Mouse (Mus musculus) liver, embryonic 13.5 days (tissue): ENCODE data around the gene Defb21. TPM values are rescaled to one million over a fixed set of nuclear protein-coding genes. Genes with fewer than 3 reads are reported as not detected.

Experiments used
- ATAC-seq: fragments of 200-750 bp; cut with Nextera tagmentation; 2 replicates; pipeline ENCODE4 v1.8.0; 2017; ENCODE audit warnings: low read depth, mild to moderate bottlenecking, moderate number of reproducible peaks, moderate library complexity
- DNase-seq: peaks from one replicate; pipeline ENCODE4 v3.0.0; 2022
- H3K27ac ChIP-seq: fragments of 300-500 bp; sonication (generic); 2 replicates; pipeline ENCODE4 v1.5.1; 2015; ENCODE audit warnings: moderate library complexity, mild to moderate bottlenecking, inconsistent platforms
- H3K27me3 ChIP-seq: fragments of 300-500 bp; sonication (generic); 2 replicates; pipeline ENCODE4 v1.6.1; 2015; ENCODE audit warnings: mild to moderate bottlenecking, inconsistent platforms
- H3K36me3 ChIP-seq: fragments of 300-500 bp; sonication (generic); 2 replicates; pipeline ENCODE4 v1.6.1; 2015; ENCODE audit warnings: mild to moderate bottlenecking, inconsistent platforms
- H3K4me1 ChIP-seq: fragments of 300-500 bp; sonication (generic); replicated peaks from 2 replicates; pipeline ENCODE4 v1.6.1; 2015; ENCODE audit warnings: inconsistent platforms
- H3K4me2 ChIP-seq: fragments of 300-500 bp; sonication (generic); 2 replicates; pipeline ENCODE4 v1.6.1; 2015; ENCODE audit warnings: inconsistent platforms, mild to moderate bottlenecking, moderate library complexity
- H3K4me3 ChIP-seq: fragments of 300-500 bp; sonication (generic); replicated peaks from 2 replicates; pipeline ENCODE4 v1.5.1; 2015; ENCODE audit warnings: mild to moderate bottlenecking, inconsistent platforms
- H3K9ac ChIP-seq: fragments of 300-500 bp; sonication (generic); 2 replicates; pipeline ENCODE4 v1.6.1; 2015; ENCODE audit warnings: mild to moderate bottlenecking, inconsistent platforms
- H3K9me3 ChIP-seq: fragments of 300-500 bp; sonication (generic); replicated peaks from 2 replicates; pipeline ENCODE4 v1.6.1; 2016; ENCODE audit warnings: inconsistent platforms
- WGBS: fragments of 180-500 bp; shearing (Covaris S2); methylation state at CpG from one replicate; pipeline ENCODE4 v1.1.7; 2015; ENCODE audit not compliant: insufficient replicate concordance; 5-methylcytosine and 5-hydroxymethylcytosine counted together
- polyA plus RNA-seq: library from polyadenylated mRNA; unstranded; fragments of >200 nt; fragmentation: Nextera tagmentation; extraction: Ambion mirVana; gene quantifications from 2 replicates; pipeline ENCODE4 v1.2.1, GENCODE M21; 2015

The Defb21 gene
- polyA plus RNA-seq, 1 experiment from 2014 or later: not detected

DNA sequence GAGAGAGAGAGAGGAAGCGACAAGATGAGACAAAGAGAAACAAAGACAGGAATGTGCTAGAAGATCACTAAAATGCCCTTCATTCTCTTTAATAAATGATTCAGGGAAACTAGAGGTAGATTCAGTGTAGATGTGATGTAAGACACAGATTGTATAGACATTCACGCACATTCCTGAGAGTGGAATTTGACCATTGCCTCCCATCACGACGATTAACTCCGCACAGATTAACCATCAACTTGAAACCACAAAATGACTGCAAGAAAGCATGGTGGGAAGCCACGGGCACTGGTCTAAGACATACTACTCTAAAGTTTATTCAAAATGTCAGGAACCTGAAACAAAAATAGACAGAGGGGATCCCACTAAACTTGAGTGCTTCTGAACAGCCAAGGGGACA is 2.2 kb upstream of the Defb21 start:
- DNase-seq (no peak), ATAC-seq (no peak)
- H3K27me3 ChIP-seq: no peaks in the 10 kb centered on the region
- H3K36me3 ChIP-seq: no peaks in the 10 kb centered on the region
- no peaks in the 10 kb centered on the region for H3K9me3 ChIP-seq
- no peaks in the 10 kb centered on the region for H3K4me1 ChIP-seq
- H3K9ac ChIP-seq: no peak overlapping the region
- no peak overlapping the region for H3K27ac ChIP-seq
- 45% methylated on average over 6 of the region's 6 CpGs for WGBS
- no peak overlapping the region for H3K4me3 ChIP-seq
- no peak overlapping the region for H3K4me2 ChIP-seq

DNA sequence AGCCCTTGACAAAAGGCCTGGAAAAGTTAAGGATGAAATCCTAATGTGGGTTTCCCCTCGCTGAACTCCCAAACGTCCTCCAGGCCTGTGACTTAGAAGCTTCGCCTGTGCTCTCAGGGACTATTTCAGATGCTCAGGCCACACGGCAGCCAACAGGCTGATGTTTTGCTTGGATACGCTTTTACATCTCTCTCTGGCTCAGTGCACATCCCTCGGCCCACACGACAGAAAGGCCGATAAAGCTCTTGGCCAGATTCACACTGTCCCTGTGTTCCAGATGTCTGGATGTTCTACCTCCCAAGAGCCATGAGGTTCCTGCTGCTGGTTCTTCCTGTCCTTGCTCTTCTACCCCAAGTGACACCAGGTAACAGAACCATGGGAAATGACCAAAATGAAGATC is 940 bp downstream of the Defb21 start:
- Histone ChIP-seq H3K9me3 (no peaks in the 10 kb centered on the region), H3K27ac (no peak overlapping the region), H3K9ac (no peak overlapping the region), H3K4me2 (no peak overlapping the region), H3K4me3 (no peak overlapping the region), H3K27me3 (no peaks in the 10 kb centered on the region), H3K4me1 (no peaks in the 10 kb centered on the region), H3K36me3 (no peaks in the 10 kb centered on the region)
- no peak for ATAC-seq
- no peak for DNase-seq
- WGBS: 68% methylated on average over 8 of the region's 8 CpGs

DNA sequence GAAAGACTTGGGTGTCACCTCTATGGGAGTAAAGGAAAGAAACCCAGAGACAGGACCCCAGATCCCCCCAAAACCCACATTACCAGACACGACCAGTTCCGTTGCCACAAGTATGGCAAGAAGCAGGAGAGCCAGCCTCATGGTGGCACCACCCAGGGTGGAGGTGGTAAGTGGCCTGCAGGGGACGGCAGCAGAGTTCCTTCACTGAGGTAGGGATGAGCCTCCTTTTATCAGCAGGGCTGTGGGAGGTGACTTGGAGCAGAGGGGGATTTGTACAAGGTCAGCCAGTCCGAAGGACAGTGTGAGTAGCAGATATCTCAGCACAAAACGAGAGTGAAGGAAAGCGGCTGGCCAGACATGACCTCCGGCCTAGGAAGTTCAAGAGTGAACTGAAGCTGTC is 7.6 kb downstream of the Defb21 start, which contains the start of gene Defb19:
Gene Defb19 (minus strand): TSS at position 206 of the 400 bp plus-strand sequence.
- Histone ChIP-seq H3K36me3 (no peaks in the 10 kb centered on the region), H3K27me3 (no peaks in the 10 kb centered on the region), H3K4me3 (no peak within 1 kb of the TSS), H3K9me3 (no peaks in the 10 kb centered on the region), H3K9ac (no peak within 1 kb of the TSS), H3K4me2 (no peak within 1 kb of the TSS), H3K4me1 (no peaks in the 10 kb centered on the region), H3K27ac (no peak within 1 kb of the TSS)
- no peak for ATAC-seq
- WGBS: 55% methylated on average over 7 of the region's 7 CpGs
- DNase-seq: no peak

DNA sequence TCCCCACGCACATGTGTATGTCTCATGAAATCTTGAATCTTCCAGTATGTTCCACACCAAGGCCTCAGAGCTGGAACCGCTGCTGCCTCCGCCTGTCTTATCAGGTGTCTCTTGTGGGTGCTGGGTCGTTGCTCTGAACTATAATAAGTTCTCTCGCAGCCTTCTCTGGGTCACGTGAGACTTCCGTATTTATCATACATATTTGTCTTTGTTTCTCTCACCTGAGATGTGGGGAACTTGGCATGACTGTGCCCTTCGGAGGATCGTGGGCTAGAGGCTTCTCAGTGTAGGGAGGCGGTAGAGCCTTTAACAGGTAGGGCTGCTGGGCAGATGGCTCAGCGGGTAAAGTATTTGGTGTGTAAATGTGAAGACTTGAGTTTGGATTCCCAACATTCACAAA is 8.1 kb downstream of the Defb21 start:
- Histone ChIP-seq H3K4me2 (no peak overlapping the region), H3K36me3 (no peaks in the 10 kb centered on the region), H3K9me3 (no peaks in the 10 kb centered on the region), H3K27ac (no peak overlapping the region), H3K4me1 (no peaks in the 10 kb centered on the region), H3K9ac (no peak overlapping the region), H3K27me3 (no peaks in the 10 kb centered on the region), H3K4me3 (no peak overlapping the region)
- no peak for ATAC-seq
- WGBS: 59% methylated on average over 11 of the region's 11 CpGs
- DNase-seq: no peak

DNA sequence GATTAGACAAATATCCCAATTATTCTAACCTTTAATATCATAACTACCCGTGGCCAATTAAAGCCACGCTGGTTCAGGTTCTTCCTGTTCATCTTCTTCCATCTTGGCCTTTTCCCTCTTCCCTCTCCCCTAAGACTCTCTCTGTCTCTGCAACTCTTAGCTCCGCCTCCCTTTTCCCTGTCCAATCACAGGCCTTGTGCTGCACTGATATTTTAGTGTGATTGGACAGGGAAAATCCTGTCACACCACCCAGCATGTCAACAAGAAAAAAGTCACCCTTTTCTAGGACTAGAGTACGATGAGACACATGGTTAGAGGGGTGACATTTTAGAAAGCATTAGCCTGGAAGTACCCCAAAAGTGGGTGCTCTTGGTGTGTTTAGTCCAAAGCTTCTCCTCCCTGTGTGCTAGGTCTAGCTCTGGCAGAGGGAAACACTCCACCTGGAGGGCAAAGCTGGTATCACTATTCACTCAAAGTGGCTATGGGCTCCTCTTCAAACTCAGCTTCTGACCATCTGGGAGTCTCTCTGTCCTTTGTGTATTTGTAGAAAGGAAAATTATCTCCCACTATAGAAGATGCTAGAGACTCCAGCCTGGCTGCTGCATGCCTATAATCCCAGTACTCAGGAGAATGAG is 14.5 kb downstream of the Defb21 start:
- no peak for ATAC-seq
- no peaks in the 10 kb centered on the region for H3K36me3 ChIP-seq
- H3K4me1 ChIP-seq: no peaks in the 10 kb centered on the region
- no peak overlapping the region for H3K4me2 ChIP-seq
- WGBS: 55% methylated on average over 4 of the region's 4 CpGs
- H3K4me3 ChIP-seq: no peak overlapping the region
- H3K9me3 ChIP-seq: no peaks in the 10 kb centered on the region
- H3K27me3 ChIP-seq: no peaks in the 10 kb centered on the region
- no peak for DNase-seq
- no peak overlapping the region for H3K9ac ChIP-seq
- no peak overlapping the region for H3K27ac ChIP-seq

DNA sequence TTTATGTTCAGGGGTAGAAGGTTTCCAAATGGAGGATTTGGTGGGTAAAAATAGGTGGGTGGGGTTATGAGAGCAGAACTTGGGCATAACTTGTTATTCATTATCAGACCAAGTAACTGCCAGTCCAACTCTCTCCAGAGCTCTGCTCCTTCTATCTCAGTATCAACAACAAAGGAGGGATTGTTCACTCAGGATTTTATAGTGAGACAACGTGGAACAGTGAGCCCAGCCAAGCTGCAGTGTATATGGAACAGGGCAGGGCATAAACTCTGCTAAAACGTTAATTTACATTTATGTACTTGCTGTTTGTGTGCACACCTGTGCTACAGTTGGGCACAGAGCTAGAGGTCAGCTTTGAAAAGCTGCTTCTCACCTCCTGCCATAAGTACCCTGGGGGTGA is 15.9 kb downstream of the Defb21 start:
- Histone ChIP-seq H3K9ac (no peak overlapping the region), H3K36me3 (no peaks in the 10 kb centered on the region), H3K4me2 (no peak overlapping the region), H3K27me3 (no peaks in the 10 kb centered on the region), H3K27ac (no peak overlapping the region), H3K4me3 (no peak overlapping the region), H3K4me1 (no peaks in the 10 kb centered on the region), H3K9me3 (no peaks in the 10 kb centered on the region)
- WGBS: 35% methylated on average over 2 of the region's 2 CpGs
- ATAC-seq (no peak), DNase-seq (no peak)

DNA sequence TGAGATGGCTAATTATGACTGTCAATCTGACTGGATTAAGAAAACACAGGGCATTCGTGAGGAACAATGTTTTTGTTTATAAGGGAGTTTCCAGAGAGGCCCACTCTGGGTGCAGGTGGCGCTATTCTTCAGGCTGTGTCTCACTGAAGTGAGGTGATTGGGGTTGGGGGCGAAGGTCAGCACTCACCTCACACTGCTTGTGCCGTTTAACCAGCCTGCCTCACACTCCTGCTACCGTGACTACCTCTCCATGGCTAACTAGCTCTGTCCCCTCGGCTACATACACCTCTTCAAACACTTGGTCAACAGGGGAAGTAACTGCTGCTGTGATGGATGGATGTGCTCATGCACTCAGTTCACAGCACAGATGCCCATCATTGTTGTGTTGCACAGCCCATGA is 16.5 kb downstream of the Defb21 start:
- Histone ChIP-seq H3K4me3 (no peak overlapping the region), H3K9ac (no peak overlapping the region), H3K4me1 (no peaks in the 10 kb centered on the region), H3K27me3 (no peaks in the 10 kb centered on the region), H3K9me3 (no peaks in the 10 kb centered on the region), H3K4me2 (no peak overlapping the region), H3K36me3 (no peaks in the 10 kb centered on the region), H3K27ac (no peak overlapping the region)
- 53% methylated on average over 6 of the region's 6 CpGs for WGBS
- no peak for ATAC-seq
- DNase-seq: no peak

DNA sequence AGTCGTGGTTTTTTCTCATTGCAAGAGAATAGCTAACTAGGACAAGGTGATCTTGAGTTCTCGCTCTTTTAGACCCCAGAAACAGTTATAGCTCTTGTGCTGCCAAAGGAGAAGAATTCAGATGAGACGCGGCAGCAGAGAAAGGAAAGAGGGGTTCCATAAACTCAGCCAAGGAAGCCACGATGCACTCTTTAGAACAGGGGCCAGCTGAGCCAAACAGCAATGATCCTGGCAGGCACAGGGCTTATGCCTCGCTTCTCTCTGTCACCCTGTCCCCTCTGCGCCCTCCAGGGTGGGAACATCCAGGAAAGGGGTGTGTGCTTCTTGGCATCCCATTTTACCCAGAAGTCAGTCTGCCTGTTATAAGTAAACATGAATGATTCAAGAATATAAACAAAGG is 26.8 kb downstream of the Defb21 start, which contains the start of gene Defb45:
Gene Defb45 (minus strand): TSS at position 101 of the 400 bp plus-strand sequence.
- no peak for ATAC-seq
- no peak for DNase-seq
- 48% methylated on average over 7 of the region's 7 CpGs for WGBS
- Histone ChIP-seq H3K4me1 (no peaks in the 10 kb centered on the region), H3K36me3 (no peaks in the 10 kb centered on the region), H3K9ac (no peak within 1 kb of the TSS), H3K4me2 (no peak within 1 kb of the TSS), H3K9me3 (no peaks in the 10 kb centered on the region), H3K4me3 (no peak within 1 kb of the TSS), H3K27me3 (no peaks in the 10 kb centered on the region), H3K27ac (no peak within 1 kb of the TSS)

DNA sequence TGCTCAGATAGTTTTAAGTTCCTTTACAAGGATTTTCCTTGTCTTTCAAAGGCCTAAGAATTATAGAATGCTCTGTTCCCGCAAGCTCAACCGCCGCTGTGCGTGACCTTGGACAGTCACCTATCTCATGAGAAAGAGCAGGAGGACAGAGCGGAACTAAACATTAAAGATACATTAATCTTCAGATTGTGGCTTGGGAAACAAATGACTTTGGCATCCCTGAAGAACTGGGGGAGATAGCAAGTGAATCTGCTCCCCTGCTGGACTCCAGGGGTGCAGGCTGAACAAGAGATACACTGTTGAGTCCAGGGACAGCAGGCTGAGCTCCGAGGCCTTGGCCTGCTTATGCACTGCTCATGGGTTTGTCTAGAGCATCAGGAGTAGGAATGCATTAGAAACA is 27.5 kb downstream of the Defb21 start:
- ATAC-seq (no peak), DNase-seq (no peak)
- Histone ChIP-seq H3K36me3 (no peaks in the 10 kb centered on the region), H3K4me2 (no peak overlapping the region), H3K27ac (no peak overlapping the region), H3K9me3 (no peaks in the 10 kb centered on the region), H3K9ac (no peak overlapping the region), H3K27me3 (no peaks in the 10 kb centered on the region), H3K4me3 (no peak overlapping the region), H3K4me1 (no peaks in the 10 kb centered on the region)
- whole genome bisulfite sequencing: 70% methylated on average over 6 of the region's 6 CpGs

DNA sequence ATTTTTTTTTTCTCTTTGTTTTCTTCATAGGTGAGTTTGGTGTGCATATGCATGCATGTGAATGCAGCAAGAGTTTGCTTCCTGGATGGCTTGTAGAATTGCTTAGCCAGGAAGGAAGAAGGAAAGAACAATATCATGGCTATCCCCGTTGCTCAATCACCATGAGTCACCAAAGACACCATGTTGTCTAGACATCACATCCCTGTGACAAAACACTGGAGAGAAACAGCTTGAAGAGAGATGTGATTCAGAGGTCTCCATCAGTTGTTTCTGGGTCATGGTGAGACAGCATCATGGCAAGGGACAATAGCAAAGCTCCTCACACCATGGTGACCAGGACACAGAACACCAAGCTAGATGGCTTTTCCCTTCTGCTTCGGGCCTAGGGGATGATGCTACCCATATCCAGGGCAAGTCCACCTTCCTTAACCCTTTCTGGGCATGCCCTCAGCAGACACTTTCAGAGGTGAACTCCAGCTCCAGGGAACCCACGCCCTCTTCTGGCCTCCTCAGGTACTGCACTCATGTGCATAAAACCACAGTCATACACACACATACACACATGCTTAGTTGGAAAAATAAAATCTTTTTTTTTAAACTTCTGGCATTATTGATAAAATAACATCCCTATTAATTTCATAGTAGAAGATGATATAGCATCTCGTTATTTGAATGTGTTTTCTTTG is 28.9 kb downstream of the Defb21 start:
- ATAC-seq: no peak
- WGBS: 51% methylated on average over 4 of the region's 4 CpGs
- no peaks in the 10 kb centered on the region for H3K36me3 ChIP-seq

DNA sequence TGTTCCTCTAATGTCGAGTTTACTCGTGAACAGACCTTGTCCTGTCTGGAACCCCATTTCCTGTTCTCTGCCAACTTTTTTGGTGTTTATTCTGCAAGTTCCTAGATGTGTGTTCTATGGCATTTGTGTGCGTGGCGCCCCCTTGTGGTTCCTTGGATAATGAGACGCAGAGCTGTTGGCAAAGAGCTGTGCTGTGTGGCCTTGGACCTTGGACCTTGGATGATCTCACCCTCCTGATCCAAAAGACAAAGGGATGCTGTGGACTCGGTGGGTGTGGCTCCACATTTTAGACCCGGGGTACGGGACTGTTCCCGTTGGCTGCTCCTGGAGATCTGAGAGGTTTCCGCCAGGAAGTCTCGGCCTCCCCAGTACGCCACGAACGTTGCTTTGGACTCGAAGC is 31.5 kb downstream of the Defb21 start, which contains the start of gene Defb36:
Gene Defb36 (plus strand): TSS at position 271 of the 400 bp plus-strand sequence.
- Histone ChIP-seq H3K4me1 (no peaks in the 10 kb centered on the region), H3K9ac (no peak within 1 kb of the TSS), H3K4me3 (no peak within 1 kb of the TSS), H3K36me3 (no peaks in the 10 kb centered on the region), H3K4me2 (no peak within 1 kb of the TSS), H3K27me3 (no peaks in the 10 kb centered on the region), H3K9me3 (no peaks in the 10 kb centered on the region), H3K27ac (no peak within 1 kb of the TSS)
- no peak for DNase-seq
- WGBS: 66% methylated on average over 15 of the region's 15 CpGs
- no peak for ATAC-seq

More for the DNA sequence above, 28.9 kb downstream of the Defb21 start:
- Histone ChIP-seq H3K4me3 (no peak overlapping the region), H3K9ac (no peak overlapping the region), H3K27me3 (no peaks in the 10 kb centered on the region), H3K9me3 (no peaks in the 10 kb centered on the region), H3K27ac (no peak overlapping the region), H3K4me1 (no peaks in the 10 kb centered on the region), H3K4me2 (no peak overlapping the region)
- DNase-seq: no peak

DNA sequence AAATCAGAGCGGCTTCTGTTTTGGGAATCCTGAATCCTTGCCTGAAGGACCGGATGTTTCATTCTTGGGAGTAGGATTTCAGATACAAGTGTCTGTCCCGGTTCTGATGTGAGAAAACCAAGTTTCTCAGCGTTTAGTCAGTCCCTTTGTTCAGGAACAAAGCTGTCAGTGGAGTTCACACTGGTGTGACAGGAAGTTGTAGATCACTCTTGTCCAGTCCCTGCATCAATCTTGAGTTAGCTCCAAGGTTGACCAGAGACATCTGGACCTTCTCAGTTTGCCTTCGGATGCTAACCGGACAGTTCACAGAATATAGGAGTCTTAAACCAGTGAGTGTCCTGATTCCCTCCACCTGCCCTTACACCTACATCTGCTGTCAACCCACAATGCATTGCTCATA is 35.2 kb downstream of the Defb21 start:
- H3K9ac ChIP-seq: no peak overlapping the region
- no peak overlapping the region for H3K27ac ChIP-seq
- DNase-seq (no peak), ATAC-seq (no peak)
- no peaks in the 10 kb centered on the region for H3K27me3 ChIP-seq
- H3K36me3 ChIP-seq: no peaks in the 10 kb centered on the region
- H3K4me3 ChIP-seq: no peak overlapping the region
- H3K4me1 ChIP-seq: no peaks in the 10 kb centered on the region
- no peak overlapping the region for H3K4me2 ChIP-seq
- 49% methylated on average over 6 of the region's 6 CpGs for WGBS
- H3K9me3 ChIP-seq: no peaks in the 10 kb centered on the region
